Mouse (Mus musculus): ENCODE data around the gene Gm20662. TPM values are rescaled to one million over a fixed set of nuclear protein-coding genes. Genes with fewer than 3 reads are reported as not detected.
A peak's percentile ranks its signal among the peaks of the same experiment; 100 is the strongest.

Gene Gm20662
- total RNA-seq, 1 experiment from 2014 or later: not detected

DNA sequence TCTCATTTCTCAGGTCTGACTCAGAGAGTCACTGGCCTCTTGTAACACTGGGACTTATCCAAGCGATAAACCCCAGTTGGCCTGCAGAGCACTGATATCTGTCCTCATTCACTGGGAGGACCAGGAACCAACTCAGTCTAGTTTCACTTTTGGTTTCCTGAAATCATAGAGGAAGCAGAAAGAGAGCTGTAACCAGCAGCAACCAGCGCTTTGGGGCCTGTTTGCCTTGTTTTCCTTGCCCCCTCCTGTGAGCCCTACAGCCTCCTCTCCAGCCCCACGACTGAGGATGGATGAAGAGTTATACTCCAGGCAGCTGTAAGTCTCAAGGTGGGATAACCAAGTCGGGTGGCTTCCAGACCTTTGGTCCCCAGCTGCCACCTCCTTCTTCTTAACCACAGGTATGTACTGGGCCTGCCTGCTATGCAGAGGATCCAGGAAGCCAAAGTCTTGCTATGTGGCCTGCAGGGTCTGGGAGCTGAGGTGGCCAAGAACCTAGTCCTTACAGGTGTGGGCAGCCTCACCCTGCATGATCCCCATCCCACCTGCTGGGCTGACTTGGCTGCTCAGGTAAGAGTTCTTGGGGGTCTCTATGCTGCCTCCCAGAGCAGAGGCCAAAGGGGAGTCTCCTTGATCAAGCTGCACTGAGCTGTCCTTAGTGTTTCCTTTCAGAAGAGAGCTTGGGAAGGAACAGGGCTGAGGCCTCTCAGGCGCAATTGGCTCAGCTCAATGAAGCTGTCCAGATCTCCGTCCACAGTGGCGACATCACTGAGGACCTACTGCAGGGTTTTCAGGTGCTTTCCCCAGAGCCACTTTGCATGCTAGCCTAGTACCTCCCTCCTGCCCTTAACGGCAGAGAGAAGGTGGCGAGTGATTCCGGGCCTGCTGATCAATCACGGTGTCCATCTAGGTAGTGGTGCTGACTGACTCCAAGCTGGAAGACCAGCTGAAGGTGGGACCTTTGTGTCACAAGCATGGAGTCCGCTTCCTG lies 20.5 kb upstream of the Gm20662 start, which contains the start of gene Uba7:
TSS of gene Uba7 (plus strand) at position 107 of the 988 bp plus-strand sequence.
- DNase-seq: peak; percentile 41

DNA sequence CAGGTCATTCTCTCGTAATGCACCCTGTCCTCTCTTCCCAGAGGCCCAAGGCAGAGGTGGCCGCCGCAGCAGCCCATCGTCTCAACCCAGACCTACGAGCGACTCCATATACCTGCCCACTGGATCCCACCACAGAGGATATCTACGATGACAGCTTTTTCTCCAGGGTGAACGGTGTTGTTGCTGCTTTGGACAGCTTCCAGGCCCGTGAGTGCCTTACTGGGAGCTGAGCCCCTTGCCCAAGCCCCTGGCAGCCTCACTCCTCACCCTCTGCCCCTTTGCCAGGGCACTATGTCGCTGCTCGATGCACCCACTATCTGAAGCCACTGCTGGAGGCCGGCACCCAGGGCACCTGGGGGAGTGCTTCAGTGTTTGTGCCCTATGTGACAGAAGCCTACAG lies 17.3 kb upstream of the Gm20662 start:
- no peak for DNase-seq

DNA sequence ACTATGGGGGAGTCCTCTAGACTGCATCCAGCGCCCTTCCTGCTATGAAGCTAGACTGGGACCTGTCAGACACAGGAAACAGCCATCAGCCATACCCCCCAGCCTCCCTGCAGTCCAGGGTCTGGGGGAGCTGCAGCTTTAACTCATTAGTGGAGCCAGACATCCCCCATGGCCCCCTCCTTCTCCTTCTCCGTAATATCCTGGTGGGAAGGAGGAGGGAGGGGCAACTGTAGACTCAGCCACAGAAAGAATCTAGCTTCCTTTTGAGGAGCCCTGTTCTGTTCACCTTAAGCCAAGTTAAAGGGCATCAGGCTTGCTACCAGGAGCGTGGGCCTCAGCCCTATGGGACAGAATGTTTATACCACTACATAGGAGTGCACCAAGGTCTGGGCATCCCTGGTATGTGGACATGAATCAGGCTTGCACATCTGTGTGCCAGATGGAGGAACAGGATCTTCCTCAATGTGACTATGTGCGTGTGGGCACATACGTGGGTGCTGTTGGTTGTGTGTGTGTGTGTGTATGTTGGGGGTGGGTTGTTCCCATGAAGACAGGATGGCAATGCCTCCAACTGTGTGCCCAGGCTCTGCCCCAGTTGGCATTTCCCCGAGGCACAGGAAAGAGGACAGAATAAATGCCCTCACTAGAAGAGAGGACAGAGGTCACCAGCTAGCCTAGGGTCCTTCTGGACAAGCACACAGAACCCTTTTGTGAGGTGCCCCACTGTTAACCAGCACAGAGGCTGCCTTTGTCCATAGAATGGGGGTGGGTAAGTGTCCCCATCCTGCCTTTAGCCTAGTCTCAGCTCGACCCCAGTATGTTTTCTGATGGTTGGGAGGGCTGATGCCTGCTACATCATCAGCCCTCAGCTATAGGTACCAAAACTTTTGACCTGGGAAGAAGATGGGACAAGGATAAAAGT lies 14.2 kb upstream of the Gm20662 start:
- peak; percentile 25 for DNase-seq

DNA sequence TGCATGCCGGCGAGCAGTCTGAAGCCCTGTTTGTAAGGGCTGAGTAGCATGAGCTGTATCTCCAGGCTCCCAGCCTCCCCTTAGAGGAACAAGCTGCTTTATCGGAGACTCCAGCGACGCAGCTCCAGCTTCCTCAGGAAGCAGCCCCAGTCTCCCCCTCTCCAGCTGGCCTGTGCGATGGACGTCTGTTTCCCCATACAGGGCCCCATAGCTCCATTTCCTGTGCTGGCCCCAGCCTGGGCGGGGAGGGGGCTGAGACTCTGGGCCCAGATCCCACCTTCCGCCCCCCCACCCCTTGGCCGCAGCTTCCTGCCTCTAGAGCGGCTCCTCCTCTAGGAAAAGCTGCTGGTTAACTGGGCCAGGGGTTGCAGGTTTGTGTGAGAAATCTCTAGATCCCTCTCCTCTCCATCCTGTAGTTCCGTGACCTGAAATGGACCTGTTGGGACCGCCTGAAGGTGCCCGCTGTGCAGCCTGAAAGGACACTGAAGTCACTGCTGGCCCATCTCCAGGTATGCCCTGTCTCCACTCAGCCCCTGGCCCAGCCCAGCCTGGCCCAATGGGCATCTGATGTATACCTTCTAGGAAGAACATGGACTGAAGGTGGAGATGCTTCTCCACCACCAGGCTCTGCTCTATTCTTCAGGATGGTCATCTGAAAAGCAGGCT lies 13.3 kb upstream of the Gm20662 start, which contains the start of gene Gm20661:
TSS of gene Gm20661 (plus strand) at position 378 of the 666 bp plus-strand sequence.
- DNase-seq: peak; percentile 75

DNA sequence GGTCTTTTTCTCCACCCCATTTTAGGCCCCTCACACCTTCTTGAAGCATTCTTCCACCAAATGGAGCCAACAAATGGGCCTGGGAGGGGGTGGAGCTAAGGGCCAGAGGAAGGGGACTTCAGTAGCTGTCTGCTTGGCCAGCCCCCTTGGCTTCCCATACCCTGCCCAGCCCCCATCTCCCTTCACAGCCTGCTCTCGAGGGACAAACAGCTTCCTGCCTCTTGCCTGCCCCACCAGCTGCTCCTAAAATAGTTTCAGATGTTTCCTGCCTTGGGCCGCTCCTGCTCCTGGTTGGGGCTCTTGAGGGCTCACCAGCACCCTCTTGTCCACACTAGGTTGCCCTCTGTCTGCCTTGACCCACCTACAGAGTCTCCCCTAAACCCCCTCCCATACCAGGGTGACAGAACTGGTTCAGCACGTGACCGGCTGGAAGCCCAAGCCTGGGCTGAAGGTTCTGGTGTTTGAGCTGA lies 12.7 kb upstream of the Gm20662 start:
- peak; percentile 81 for DNase-seq

DNA sequence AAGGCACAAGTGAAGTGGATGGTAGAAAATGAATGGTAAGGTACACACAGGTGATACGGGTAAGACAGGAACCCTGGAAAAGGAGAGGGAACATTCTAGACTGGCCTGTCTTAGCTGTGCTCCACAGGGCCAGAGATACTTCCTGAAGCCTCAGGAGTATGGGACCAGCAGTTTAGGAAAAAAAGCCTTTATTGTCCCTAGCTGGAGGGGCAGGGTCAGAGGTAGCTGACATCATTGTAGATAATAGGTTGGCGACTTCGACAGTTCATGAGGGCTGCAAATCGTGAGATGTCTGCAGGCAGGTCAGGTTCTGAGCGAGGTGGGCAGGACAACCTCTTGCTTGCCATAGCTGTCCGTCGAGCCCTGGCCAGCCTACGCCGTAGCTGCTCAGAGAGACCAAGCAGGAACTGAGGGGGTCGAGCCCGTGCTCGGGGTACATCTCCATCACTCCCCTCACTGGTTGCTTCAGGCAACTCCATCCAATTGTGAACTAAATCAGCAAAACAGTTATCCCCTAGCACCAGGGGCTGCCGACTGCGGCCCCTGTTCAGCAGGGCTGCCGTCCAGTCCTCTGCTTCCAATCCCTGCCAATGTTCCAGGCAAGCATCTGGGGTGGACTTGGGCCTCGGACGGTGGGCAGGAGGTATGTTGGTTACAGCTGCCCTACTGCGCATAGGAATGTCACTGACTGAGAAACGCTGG lies 11.9 kb upstream of the Gm20662 start:
- DNase-seq: no peak

DNA sequence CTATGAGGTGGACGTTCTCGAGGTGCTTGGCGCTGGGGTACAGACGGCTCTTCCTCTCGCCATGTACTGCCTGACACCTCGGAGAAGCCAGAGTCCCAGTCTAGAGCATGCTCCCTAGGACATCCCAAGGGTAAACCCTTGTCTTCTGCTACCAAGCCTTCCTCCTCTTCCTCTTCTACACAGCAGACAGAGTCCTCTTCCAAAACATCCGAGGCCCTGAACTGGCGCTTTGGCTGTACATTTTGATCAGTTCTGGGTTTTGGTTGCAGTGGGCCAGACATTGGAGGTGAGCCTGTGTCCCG lies 11.4 kb upstream of the Gm20662 start:
- no peak for DNase-seq

DNA sequence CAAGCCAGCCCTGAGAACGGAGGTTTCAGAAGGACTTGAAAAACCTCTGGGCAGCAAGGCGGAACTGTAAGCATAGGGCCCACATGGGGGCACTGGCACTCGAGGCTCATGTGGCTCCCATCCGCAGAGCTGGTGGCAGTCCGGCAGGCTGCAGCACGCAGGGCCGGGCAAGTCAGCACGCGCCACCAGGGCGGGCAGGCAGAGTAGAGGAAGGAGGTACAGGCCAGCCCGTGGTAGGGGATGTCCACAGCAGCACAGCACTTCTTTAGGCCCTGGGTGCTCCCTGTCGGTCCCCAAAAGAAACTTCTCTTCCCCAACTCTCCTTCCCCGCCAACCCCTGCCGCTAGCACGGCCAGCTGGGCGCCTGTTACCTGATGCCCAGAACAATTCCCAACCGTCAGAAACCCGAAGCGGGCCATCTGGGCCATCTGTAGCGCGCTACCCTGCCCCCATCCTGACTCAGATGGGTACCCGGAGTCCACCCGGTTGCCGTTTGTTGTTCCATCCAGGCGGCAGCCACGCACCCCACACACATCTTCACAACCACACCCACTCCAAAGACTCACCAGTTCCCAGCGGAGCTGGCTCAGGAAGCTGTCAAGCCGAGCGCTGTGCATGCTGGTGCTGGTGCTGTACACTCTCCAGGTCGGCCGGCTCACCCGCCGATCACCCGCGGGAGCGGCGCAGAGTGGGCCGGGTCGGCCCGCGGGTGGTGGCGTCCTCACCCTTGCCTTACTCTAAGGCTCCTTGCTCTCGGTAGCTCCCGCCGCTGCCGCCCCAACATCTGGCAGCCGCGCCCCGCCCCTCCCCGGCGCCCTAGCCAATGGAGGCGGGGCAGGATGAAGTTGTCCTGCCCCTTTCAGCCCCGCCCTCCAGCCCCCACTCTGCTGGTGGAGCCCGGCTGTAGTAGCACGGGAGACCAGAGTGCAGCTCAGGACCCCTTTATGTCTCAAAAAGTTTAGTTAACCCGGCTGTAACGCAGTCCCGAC lies 10.7 kb upstream of the Gm20662 start, which contains the start of gene Inka1:
TSS of gene Inka1 (minus strand) at position 749 of the 989 bp plus-strand sequence.
- DNase-seq: peak; percentile 94

DNA sequence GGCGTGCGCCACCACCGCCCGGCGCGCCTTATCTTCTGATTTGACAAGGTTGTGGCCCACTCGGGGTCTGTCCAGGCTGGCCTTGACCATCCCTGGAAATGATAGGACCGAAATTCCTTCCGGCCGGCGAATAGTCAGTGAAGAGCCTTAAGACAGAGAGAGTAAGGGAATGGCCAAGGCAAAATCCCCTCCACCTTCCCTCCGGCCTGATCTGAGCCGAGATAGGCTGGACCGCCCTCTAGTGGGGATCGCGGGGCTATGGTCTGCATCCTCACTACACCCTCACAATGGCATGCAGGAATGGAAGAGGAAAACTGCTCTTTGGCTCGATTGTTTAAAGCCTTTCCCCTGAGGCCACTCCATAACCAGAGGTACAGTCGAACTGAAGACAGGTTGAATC lies 9.8 kb upstream of the Gm20662 start:
- DNase-seq: peak; percentile 91

DNA sequence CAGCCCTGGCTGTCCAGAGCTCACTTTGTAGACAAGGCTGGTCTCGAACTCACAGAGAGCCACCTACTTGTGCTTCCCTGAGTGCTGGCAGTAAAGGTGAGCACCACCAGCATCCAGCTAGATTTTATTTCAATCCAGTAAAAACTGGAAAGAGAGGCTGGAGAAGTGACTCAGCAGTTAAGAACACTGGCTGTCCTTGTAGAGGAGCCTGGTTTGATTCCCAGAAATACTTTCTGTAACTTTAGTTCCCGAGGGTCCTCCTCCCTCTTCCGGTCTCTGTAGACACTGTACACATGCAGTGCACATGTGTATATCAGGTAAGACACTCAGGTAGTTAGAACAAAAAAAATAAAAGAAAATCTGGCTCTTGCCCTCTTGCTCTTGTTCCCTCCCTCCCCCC lies 8.2 kb upstream of the Gm20662 start:
- no peak for DNase-seq

DNA sequence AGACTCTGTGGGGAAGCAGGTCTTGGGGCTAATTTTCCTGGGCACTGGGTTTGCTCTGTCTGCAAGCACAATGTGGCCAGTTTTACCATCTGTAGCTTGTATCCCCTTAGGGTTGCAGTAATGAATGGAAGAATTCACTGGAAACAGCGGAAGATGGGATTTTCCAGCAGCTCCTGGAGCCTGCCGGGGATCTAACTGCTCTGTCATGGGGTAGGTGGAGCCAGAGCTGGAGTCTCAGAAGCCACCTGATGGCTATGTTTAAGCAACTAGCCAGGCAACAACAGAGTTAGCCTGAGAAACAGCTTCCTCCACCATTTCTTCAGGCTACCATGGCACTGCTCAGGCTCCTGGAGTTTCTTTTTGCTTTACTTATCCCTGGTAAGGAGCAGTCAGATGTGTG lies 4.0 kb upstream of the Gm20662 start, which contains the start of gene Cdhr4:
TSS of gene Cdhr4 (plus strand) at position 301 of the 400 bp plus-strand sequence.
- no peak for DNase-seq

DNA sequence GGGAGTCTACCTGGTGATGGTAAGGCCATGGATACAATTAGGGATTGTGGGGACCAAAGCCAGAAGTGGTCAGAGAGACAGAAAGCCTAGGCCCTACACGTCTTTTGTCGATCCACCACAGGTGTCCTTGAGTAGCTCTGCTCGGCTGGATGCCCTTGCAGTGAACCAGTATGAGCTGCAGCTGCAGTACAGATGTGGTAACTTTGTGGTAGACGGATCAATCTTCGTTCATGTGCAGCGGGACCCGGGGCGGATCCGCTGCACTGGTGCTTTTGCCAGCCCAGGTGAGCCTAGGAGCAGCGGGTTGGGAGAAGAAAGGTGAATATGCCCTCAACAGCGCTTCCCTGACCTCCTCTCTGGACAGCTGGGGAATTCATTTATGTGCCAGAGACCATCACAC lies 3.1 kb upstream of the Gm20662 start:
- no peak for DNase-seq

DNA sequence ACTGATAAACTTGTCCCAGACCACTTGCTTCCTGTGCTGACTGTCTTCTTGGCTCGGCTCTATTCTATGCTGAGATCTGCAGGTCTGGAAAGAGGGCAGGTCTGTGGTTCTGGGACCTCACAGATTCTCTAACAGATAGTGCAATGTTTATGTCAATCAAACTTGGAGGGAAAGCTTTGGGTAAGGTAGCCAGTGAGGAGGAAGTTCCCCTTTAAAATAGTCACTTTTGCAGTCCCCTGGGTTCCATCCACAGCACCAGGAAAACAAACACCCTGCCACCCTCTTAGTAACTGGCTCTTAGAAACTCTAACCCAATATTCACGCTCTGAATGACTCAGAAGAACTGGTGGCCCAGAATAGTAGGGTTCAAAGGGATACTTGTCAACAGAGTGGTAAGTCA lies 1.7 kb upstream of the Gm20662 start:
- no peak for DNase-seq

DNA sequence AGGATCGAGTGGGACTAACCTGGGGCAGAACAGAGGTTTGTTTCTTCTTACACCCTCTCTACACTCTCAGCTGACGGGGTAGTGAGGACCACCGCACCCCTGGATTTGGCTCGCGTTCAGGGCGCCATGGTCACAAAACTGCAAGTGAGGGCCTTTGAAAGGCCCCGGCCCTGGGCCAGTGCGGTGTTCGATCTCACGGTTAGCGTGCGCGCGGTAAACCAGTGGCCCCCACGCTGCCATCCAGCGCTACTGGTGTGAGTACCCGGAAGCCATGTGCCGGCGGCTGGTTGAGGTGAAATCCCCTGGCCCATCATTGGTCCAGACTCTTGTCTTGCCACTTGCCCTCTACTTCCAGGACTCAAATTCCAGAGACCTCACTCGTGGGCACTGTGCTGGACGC lies 636 bp upstream of the Gm20662 start:
- no peak for DNase-seq

DNA sequence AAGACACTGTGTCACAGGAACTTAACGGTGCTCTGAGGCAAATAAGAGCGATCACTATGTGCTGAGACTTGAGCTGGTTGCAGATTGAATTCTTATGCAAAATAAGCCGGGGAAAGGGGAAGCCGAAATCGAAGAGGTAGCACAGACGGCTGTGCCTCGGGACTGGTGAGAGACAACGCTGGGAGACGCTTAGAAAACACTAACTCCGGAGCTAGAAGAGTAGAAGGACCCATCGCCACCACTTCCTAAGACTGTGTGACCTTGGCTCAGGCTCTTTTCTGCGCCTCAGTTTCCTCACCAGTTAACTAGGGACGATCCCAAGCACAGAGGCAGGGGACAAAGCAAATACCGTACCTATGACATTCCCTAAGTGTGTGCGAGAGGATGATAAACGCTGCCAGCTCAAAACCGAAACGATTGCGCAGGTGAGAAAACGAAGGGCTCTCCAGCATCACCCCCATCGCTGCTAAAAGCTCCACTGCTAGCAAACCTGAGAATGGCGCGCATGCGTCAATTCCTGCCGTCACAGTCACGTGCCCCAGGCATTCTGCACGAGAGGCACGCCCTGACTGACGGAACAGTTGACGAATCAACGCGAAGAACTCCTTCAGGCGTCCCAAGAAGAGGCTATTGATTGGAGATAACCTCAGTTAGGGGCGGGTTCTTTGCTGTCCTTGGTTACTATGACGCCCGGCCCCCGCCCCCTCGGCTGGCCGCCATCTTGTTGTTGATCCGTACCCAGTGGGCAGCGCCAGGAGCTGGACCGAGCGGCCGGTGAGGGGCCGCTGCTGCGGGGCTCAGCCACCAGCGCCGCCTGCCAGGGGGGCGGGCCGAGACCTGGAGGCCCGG lies 6.0 kb downstream of the Gm20662 start, which contains the start of gene Ip6k1:
TSS of gene Ip6k1 (plus strand) at position 580 of the 849 bp plus-strand sequence.
- DNase-seq: peak; percentile 100

DNA sequence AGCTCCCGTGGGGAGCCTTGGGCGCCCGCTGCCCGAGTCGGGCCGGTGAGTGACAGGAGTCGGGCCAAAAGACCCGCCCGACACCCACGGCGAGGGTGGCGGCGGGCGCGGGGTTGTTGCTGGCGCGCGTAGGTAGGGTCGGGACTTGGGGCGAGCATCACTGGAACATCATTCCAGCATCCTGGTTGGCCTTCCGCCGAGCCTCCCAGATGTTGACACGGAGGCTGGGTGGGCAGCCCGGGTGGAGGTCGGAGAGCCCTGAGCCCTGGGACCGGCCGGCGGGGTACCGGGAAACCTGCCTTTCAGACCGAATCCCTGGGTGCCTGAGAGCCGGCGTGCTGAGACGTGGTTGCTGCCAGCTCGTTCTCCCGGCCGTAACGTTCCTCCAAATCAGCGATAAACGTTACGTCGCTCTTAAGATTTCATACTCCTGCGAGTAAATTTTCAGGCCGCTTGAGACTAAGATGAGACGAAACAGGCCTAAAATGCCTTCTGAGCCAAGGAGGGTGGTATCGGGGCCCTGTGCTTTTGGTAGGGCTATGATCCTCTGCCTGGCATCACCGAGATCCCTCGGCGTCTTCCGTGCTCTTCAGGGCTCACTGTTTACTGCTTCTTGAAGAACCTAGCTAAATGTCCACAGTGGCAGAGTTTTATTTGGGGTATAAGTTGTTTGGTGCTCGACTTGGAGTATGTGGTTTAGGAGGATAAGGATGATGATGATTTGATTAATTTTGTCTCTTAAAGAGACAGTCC lies 6.8 kb downstream of the Gm20662 start:
- DNase-seq: no peak

DNA sequence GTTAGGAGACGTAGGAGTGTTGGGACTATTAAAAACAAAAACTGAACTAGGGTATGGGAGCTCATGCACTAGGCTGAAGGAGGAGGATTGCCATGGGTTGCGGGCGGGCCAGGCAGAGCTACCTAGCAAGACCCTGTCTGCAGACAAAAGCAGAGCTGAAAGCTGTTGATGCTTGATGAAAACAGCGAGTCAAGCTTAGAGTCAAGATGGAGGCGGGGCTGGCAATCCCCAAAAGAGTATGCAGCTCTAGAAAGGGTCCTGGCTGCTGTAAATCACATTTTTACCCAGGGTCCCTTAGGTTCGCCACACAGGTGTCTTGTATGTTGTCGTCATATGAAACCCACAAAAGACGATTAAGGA lies 7.4 kb downstream of the Gm20662 start:
- DNase-seq: peak; percentile 16

DNA sequence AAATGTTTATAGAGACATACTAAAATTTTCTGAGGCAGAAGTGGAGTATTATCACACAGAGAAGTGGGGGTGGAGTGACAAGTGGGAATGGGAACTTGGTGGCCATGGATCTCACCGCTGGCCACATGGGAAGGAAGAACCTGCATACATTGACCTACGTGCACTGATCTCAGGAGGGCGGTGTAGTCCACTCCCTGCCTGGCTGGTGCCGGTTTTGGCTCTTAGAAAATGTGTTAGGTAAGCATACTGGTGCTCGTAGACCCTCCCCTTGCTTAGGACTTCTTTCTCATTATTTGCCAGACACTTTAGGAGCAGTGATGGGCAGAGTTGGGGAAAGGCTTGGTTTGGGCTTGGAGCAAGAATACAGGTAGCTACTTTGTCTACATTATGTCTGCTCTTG lies 11.9 kb downstream of the Gm20662 start:
- no peak for DNase-seq

Data from adrenal gland, postnatal 14 days (tissue).